Mouse (Mus musculus) urinary bladder, postnatal 4 days (tissue): ENCODE results near the gene Trhr2.

Experiments used
- DNase-seq, 2 experiments: peaks; one replicate each; pipeline ENCODE4 v3.0.0; 2021 to 2022; ENCODE audit warnings: low spot score in 2 of 2

Trhr2 gene

GRCm38 (mm10) chr8:122307836-122308235, 52.7 kb downstream of the Trhr2 start:
- no peak for DNase-seq
